Mouse (Mus musculus) neural tube, embryonic 13.5 days (tissue): ENCODE data around the gene Blvrb. TPM values are rescaled to one million over a fixed set of nuclear protein-coding genes. Genes with fewer than 3 reads are reported as not detected.
A peak's percentile ranks its signal among the peaks of the same experiment; 100 is the strongest.

Experiments
- ATAC-seq: fragments of 200-750 bp; cut with Nextera tagmentation; 2 replicates; pipeline ENCODE4 v1.8.0; 2017; ENCODE audit warnings: low read depth, mild to moderate bottlenecking, moderate TSS enrichment, moderate library complexity
- H3K27ac ChIP-seq: fragments of 300-500 bp; sonication (generic); replicated peaks from 2 replicates; pipeline ENCODE4 v1.5.1; 2015; ENCODE audit warnings: moderate library complexity, mild to moderate bottlenecking, inconsistent platforms
- H3K27me3 ChIP-seq: fragments of 300-500 bp; sonication (generic); 2 replicates; pipeline ENCODE4 v1.6.1; 2015; ENCODE audit warnings: mild to moderate bottlenecking, inconsistent platforms
- H3K36me3 ChIP-seq: fragments of 300-500 bp; sonication (generic); 2 replicates; pipeline ENCODE4 v1.6.1; 2015; ENCODE audit warnings: mild to moderate bottlenecking, inconsistent platforms
- H3K4me1 ChIP-seq: fragments of 300-500 bp; sonication (generic); replicated peaks from 2 replicates; pipeline ENCODE4 v1.6.1; 2015; ENCODE audit warnings: inconsistent platforms
- H3K4me2 ChIP-seq: fragments of 300-500 bp; sonication (generic); 2 replicates; pipeline ENCODE4 v1.6.1; 2015; ENCODE audit warnings: inconsistent platforms, mild to moderate bottlenecking, moderate library complexity
- H3K4me3 ChIP-seq: fragments of 300-500 bp; sonication (generic); 2 replicates; pipeline ENCODE4 v1.5.1; 2015; ENCODE audit warnings: mild to moderate bottlenecking, inconsistent platforms
- H3K9ac ChIP-seq: fragments of 300-500 bp; sonication (generic); 2 replicates; pipeline ENCODE4 v1.6.1; 2015; ENCODE audit warnings: moderate library complexity, mild to moderate bottlenecking, inconsistent platforms
- H3K9me3 ChIP-seq: fragments of 300-500 bp; sonication (generic); 2 replicates; pipeline ENCODE4 v1.6.1; 2016; ENCODE audit warnings: inconsistent platforms
- WGBS: fragments of 180-500 bp; shearing (Covaris S2); methylation state at CpG from one replicate; pipeline ENCODE4 v1.1.7; 2015; 5-methylcytosine and 5-hydroxymethylcytosine counted together
- polyA plus RNA-seq: library from polyadenylated mRNA; unstranded; fragments of >200 nt; fragmentation: Nextera tagmentation; extraction: Ambion mirVana; gene quantifications from 2 replicates; pipeline ENCODE4 v1.2.1, GENCODE M21; 2015

The Blvrb gene
- polyA plus RNA-seq, 1 experiment from 2014 or later = 23.3 TPM

DNA sequence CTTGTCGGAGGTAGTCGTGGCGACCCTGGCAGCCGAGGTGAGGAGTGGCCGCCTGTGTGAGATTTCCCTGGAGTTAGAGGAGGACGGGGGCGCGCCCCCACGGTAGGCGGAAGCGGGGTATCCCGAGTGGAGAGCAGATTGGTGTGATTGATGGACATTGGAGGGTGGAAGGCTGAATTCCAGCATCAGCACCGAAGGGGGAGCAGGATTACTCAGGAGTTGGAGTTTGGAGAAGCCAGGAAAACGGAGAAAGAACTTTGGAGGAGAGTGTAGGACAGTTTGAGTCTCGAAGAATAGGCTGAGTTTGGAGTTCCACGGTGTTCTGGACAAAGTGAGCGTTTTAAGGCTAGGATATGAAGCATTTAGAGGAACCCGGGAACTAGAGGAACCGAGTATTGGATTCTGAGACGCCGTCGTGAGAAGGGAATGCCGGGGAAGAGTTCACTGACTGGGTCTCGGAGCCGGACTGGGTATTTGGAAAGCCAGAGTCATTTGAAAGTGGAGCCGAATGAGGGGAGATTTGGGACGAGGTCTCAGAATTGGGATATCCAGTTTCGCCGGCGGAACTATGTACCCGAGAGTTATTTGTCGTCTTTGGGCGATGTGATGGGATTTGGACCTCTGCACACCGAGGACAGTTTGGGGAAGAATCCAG lies 26.2 kb downstream of the Blvrb start:
- H3K27ac ChIP-seq = peak overlapping the region; percentile 88
- ATAC-seq = peak; percentile 1; the same call in 1 of the 2 replicates

DNA sequence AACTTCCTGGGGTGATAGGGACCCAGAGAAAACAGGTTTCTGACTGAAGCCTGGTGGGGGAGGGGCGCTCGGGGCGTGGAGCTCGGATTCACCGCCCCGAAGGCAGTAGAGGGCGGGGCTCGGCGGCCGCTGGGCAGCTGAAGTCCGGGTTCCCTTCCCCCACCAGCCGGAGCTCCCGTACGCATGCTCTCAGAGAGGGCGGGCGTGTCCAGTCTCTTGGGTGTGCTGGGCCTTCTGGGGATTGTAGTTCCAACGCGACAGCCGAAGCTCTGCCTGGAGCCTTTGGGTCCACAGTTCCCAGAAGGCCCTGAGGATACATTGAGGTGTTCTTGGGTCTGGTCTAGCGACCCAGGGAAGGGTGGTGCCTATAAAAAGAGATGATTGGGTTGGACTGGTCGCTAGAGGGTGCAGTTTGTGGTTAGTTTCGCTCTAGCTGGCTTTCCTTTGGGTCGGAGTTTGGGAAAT lies 26.7 kb downstream of the Blvrb start:
- Histone ChIP-seq H3K27ac (peak overlapping the region; percentile 88), H3K4me2 (peak overlapping the region; percentile 80), H3K9ac (peak overlapping the region; percentile 73), H3K9me3 (no peaks in the 10 kb centered on the region), H3K36me3 (peaks cover 9% of the 10 kb centered on the region), H3K4me3 (peak overlapping the region; percentile 66), H3K27me3 (no peaks in the 10 kb centered on the region), H3K4me1 (peaks cover 18% of the 10 kb centered on the region)
- 1% methylated on average over 23 of the region's 23 CpGs for WGBS
- peak; percentile 91 for ATAC-seq

More for the DNA sequence above, 26.2 kb downstream of the Blvrb start:
- Histone ChIP-seq H3K4me1 (peaks cover 18% of the 10 kb centered on the region), H3K27me3 (no peaks in the 10 kb centered on the region), H3K9me3 (no peaks in the 10 kb centered on the region), H3K9ac (peak overlapping the region; percentile 73), H3K4me3 (peak overlapping the region; percentile 66), H3K4me2 (peak overlapping the region; percentile 80), H3K36me3 (peaks cover 9% of the 10 kb centered on the region)
- under 1% methylated on average over 34 of the region's 34 CpGs for WGBS

- Histone ChIP-seq H3K4me1 (peaks cover 18% of the 10 kb centered on the region), H3K27me3 (no peaks in the 10 kb centered on the region), H3K9ac (0 out of 2 replicates have a peak overlapping the region, but pooled peaks have one; percentile 9), H3K36me3 (peaks cover 9% of the 10 kb centered on the region), H3K27ac (no peak overlapping the region), H3K4me3 (peak overlapping the region; percentile 66; the same call in 1 of the 2 replicates), H3K4me2 (peak overlapping the region; percentile 80; the same call in 1 of the 2 replicates), H3K9me3 (no peaks in the 10 kb centered on the region)
- no peak for ATAC-seq
- WGBS = 91% methylated on average over 2 of the region's 2 CpGs
These were observed 27.8 kb downstream of the Blvrb start for GRCm38 (mm10) chr7:27475596-27475995.

- no peak overlapping the region for H3K4me2 ChIP-seq
- no peak overlapping the region for H3K4me3 ChIP-seq
- no peak for ATAC-seq
- no peak overlapping the region for H3K27ac ChIP-seq
- WGBS = 96% methylated on average over 14 of the region's 14 CpGs
- H3K4me1 ChIP-seq = peaks cover 24% of the 10 kb centered on the region
- H3K36me3 ChIP-seq = peaks cover 9% of the 10 kb centered on the region
- H3K9me3 ChIP-seq = no peaks in the 10 kb centered on the region
- H3K9ac ChIP-seq = no peak overlapping the region
- no peaks in the 10 kb centered on the region for H3K27me3 ChIP-seq
These were observed 28.4 kb downstream of the Blvrb start for GRCm38 (mm10) chr7:27476098-27476635.

DNA sequence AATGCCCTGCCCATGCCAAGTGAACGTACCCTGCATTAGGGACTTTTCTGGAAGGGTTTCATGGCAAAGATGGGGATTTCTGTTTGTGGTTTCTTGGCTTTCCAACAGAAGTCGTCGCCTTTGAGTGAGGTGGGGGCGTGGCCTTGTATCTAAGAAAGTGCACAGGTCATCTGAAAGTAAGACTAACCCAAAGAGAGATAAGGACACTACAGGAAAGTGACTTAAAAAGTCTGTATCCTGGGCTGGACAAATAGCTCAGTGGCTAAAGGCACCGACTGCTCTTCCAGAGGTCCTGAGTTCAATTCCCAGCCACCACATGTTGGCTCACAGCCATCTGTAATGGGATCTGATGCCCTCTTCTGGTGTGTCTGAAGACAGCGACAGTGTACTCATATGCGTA lies 30.8 kb downstream of the Blvrb start:
- no peak for ATAC-seq
- H3K9me3 ChIP-seq = no peaks in the 10 kb centered on the region
- H3K4me1 ChIP-seq = peaks cover 24% of the 10 kb centered on the region
- no peak overlapping the region for H3K4me3 ChIP-seq
- 85% methylated on average over 7 of the region's 7 CpGs for WGBS
- H3K9ac ChIP-seq = no peak overlapping the region
- H3K36me3 ChIP-seq = peaks cover 9% of the 10 kb centered on the region
- H3K4me2 ChIP-seq = no peak overlapping the region
- H3K27me3 ChIP-seq = no peaks in the 10 kb centered on the region
- H3K27ac ChIP-seq = no peak overlapping the region

GRCm38 (mm10) chr7:27479750-27480149 lies 32.0 kb downstream of the Blvrb start:
- peaks cover 22% of the 10 kb centered on the region for H3K4me1 ChIP-seq
- H3K9ac ChIP-seq = no peak overlapping the region
- H3K27me3 ChIP-seq = no peaks in the 10 kb centered on the region
- H3K4me2 ChIP-seq = no peak overlapping the region
- peaks cover 9% of the 10 kb centered on the region for H3K36me3 ChIP-seq
- no peak for ATAC-seq
- no peaks in the 10 kb centered on the region for H3K9me3 ChIP-seq
- H3K4me3 ChIP-seq = no peak overlapping the region
- H3K27ac ChIP-seq = no peak overlapping the region
- WGBS = 79% methylated on average over 1 of the region's 1 CpGs

- Histone ChIP-seq H3K27me3 (0 out of 2 replicates have a peak, but pooled peaks cover 4% of the 10 kb centered on the region), H3K9me3 (no peaks in the 10 kb centered on the region), H3K4me3 (no peak overlapping the region), H3K27ac (peak overlapping the region; percentile 43; the same call in 1 of the 2 replicates), H3K36me3 (peaks cover 9% of the 10 kb centered on the region), H3K9ac (no peak overlapping the region), H3K4me2 (0 out of 2 replicates have a peak overlapping the region, but pooled peaks have one; percentile 6), H3K4me1 (peaks cover 14% of the 10 kb centered on the region)
- 75% methylated on average over 3 of the region's 3 CpGs for WGBS
- ATAC-seq = no peak
These were observed 32.7 kb downstream of the Blvrb start for GRCm38 (mm10) chr7:27480506-27480905.

GRCm38 (mm10) chr7:27480927-27481626 lies 33.3 kb downstream of the Blvrb start:
- Histone ChIP-seq H3K27ac (peak overlapping the region; percentile 43), H3K9me3 (no peaks in the 10 kb centered on the region), H3K4me3 (peak overlapping the region; percentile 30), H3K9ac (peak overlapping the region; percentile 63), H3K27me3 (0 out of 2 replicates have a peak, but pooled peaks cover 4% of the 10 kb centered on the region), H3K4me2 (peak overlapping the region; percentile 61), H3K4me1 (peaks cover 14% of the 10 kb centered on the region), H3K36me3 (peaks cover 9% of the 10 kb centered on the region)
- 14% methylated on average over 11 of the region's 11 CpGs for WGBS
- ATAC-seq = peak; percentile 13; the same call in 1 of the 2 replicates

GRCm38 (mm10) chr7:27481627-27481969 lies 33.8 kb downstream of the Blvrb start:
- Histone ChIP-seq H3K4me2 (peak overlapping the region; percentile 61), H3K9me3 (no peaks in the 10 kb centered on the region), H3K27me3 (0 out of 2 replicates have a peak, but pooled peaks cover 4% of the 10 kb centered on the region), H3K9ac (peak overlapping the region; percentile 63), H3K36me3 (peaks cover 5% of the 10 kb centered on the region), H3K4me3 (peak overlapping the region; percentile 30), H3K27ac (peak overlapping the region; percentile 30; the same call in 1 of the 2 replicates), H3K4me1 (peaks cover 17% of the 10 kb centered on the region)
- peak; percentile 79 for ATAC-seq
- 2% methylated on average over 11 of the region's 12 CpGs for WGBS

DNA sequence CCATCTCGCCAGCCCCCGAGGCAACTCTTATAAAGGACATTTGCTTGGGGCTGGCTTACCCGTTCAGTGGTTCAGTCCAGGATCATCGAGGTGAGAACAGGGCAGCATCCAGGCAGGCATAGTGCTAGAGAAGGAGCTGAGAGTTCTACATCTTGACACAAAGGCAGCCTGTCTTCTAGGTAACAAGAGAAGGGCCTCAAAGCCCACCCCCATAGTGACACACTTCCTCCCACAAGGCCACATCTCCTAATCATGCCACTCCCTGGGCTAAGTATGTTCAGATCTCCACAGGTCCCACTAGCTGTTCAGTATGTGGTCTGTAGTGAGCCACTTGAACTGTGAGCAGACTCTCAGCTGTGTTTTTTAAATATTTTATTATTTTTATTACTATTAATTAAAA lies 36.1 kb downstream of the Blvrb start:
- Histone ChIP-seq H3K27me3 (0 out of 2 replicates have a peak, but pooled peaks cover 4% of the 10 kb centered on the region), H3K36me3 (no peaks in the 10 kb centered on the region), H3K4me3 (no peak overlapping the region), H3K27ac (no peak overlapping the region), H3K9ac (no peak overlapping the region), H3K4me2 (no peak overlapping the region), H3K9me3 (no peaks in the 10 kb centered on the region), H3K4me1 (peaks cover 31% of the 10 kb centered on the region)
- 87% methylated on average over 4 of the region's 4 CpGs for WGBS
- ATAC-seq = no peak

DNA sequence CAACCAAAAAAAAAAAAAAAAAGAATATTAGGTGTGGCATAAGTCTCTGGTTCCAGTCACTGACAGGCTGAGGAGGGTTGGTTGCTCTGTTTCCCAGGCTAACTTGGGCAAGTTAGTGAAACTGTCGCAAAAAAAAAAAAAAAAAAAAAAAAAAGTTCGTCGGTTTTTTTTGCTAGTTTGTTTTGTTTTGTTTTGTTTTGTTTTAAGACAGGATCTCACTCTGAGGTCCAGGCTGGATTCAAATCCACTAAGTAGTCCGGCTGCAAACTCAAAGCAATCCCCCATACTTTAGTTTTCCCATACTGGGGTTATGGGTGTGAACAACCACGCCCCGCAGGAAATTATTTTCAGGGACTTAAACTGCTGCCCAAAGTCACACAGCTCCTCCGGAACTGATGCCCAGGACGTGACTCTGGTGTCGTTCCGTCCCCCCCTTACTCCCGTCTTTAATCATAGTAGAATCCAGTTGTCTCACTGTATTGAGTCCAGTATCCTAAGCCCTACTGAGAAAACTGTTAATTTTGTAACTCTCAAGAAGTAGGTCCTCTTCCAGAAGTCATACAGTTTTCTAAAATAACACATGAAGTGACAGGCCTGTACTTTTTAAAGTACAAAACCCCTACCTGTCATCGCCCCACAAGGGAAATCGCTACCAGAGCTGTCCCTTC lies 38.5 kb downstream of the Blvrb start:
- Histone ChIP-seq H3K27me3 (0 out of 2 replicates have a peak, but pooled peaks cover 8% of the 10 kb centered on the region), H3K9me3 (no peaks in the 10 kb centered on the region), H3K36me3 (no peaks in the 10 kb centered on the region), H3K27ac (peak overlapping the region; percentile 93), H3K9ac (peak overlapping the region; percentile 31; the same call in 1 of the 2 replicates), H3K4me1 (peaks cover 31% of the 10 kb centered on the region), H3K4me2 (peak overlapping the region; percentile 61), H3K4me3 (peak overlapping the region; percentile 72)
- ATAC-seq = peak; percentile 2
- 5% methylated on average over 13 of the region's 13 CpGs for WGBS
